Mouse (Mus musculus): ENCODE data around the gene Naa20.

DNA sequence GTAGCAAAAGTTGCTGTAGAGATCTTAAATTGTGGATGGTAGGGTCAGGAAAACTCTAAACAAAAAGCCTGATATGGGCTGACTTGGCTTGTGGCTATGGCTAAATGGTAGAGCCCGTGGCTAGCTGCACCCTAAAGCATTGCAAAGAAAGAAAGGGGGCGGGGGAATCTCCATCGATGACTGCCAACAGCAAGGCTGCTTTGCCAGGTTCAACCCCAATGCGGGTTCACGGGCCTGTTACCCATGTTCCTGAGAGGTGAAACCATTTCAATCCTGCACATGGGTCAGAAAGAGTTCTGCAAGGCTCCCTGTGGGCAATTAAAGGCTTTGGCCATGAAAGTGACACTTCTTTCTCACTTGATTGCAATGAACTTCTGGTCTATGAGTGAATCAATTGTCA, 20.0 kb upstream of the Naa20 start:
- TF ChIP-seq CTCF (IDR thresholded peaks at IDR 0.05) (no peak), EP300 (IDR thresholded peaks at IDR 0.05) (no peak)

All from lung, postnatal 0 days (tissue).